Mouse (Mus musculus) testis, adult 2 months (tissue): ENCODE data around the gene Cd207.

ENCODE experiments used
- CTCF ChIP-seq: fragments of 200-500 bp; IDR thresholded peaks from 2 replicates; pipeline ENCODE4 v1.5.1; 2012; ENCODE audit warnings: low read depth, mild to moderate bottlenecking, inconsistent platforms, low read length, moderate library complexity; ENCODE audit not compliant: control insufficient read depth, insufficient read depth, insufficient replicate concordance
- POLR2A ChIP-seq: fragments of 200-500 bp; IDR thresholded peaks from 2 replicates; pipeline ENCODE4 v1.6.1; 2012; ENCODE audit warnings: low read depth, mild to moderate bottlenecking, inconsistent platforms, low read length, moderate library complexity; ENCODE audit not compliant: control insufficient read depth

- TF ChIP-seq CTCF, result no peak
- no peak for TF ChIP-seq POLR2A
These were observed 23.3 kb upstream of the Cd207 start for GRCm38 (mm10) chr6:83701001-83701400.
